Mouse (Mus musculus) skeletal muscle tissue, adult 2 months (tissue): Measurements from ENCODE around the gene Gm3373.
"Not testable (repeated sequence)": the region's sequence is repeated elsewhere in the genome, so short reads cannot be mapped to it uniquely, and the experiment has no call there.

Source experiments
- DNase-seq: peaks from one replicate; pipeline ENCODE4 v3.0.0-alpha.2; 2012; ENCODE audit warnings: low read depth, low spot score

The Gm3373 gene

DNA sequence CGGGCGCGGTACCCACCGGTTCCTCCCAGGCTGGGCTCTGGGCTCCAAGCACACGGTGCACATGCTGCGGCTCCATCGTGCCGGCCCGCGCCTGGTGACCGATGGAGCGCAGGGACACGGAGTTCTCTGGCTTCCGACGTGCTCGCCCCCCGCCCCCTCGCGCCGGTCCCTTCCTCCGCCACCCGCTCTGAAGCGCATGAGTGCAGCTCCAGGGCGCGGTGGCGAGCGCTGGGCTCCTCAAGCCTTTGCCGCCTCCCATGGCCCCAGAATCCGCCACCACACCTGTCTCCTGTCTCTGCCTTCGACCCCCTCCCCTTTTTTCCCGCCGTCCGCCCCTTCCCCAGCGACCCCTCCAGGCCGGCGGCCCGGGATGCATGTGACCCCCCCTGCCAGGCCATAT, at the start of gene Gm3373:
Gene Gm3373, minus strand, starts transcription at position 101 of the 400 bp plus-strand sequence.
- not testable (repeated sequence) for DNase-seq

DNA sequence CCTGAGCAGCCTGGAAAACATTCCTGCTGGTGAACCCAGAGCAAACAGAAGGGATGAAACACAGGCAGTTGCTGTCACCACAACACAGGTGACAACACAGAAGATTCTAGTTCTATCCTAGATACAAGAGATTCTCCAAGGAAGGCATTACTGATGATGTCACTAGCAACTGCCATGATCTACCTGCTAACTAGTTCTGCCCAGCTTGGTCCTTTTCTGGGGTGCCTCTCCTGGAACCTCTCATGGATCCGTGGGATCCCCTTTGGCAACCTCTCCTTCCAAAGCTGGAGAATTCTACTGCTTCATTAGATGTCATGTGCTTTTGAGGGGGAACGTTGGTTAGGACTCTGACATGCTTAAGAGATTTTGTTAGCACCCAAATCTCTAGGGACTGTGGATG, 54.0 kb downstream of the Gm3373 start, which contains the start of gene Gm9603:
Gene Gm9603, minus strand, starts transcription at position 101 of the 400 bp plus-strand sequence.
- DNase-seq: not testable (repeated sequence)
